Mouse (Mus musculus): Measurements from ENCODE around the gene Gm21028.
"Not testable (repeated sequence)": the region's sequence is repeated elsewhere in the genome, so short reads cannot be mapped to it uniquely, and the experiment has no call there.

DNA sequence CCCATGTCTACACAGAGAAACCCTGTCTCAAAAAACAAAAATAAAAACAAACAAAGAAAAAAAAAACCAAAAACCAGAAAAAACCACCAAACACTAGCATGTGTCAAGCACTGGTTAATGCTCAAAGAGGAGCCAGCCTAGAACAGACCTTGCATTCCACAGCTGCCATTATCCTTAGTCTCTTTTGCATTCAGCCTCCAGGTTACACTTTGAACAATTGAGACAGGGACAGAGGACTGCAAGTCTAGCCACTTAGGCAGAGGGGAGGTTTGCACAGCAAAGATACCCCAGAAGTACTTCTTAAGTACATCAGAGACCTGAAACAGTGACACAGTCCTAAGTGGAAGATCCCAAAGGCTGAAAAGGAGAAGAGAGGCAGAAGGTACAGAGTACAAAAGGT is 12.9 kb upstream of the Gm21028 start:
- TF ChIP-seq POLR2A (IDR thresholded peaks at IDR 0.05; ENCODE audit: control insufficient read depth, low read depth, low read length); CTCF (IDR thresholded peaks at IDR 0.05; ENCODE audit: control insufficient read depth, insufficient read depth, insufficient replicate concordance, low read depth, low read length): not testable (repeated sequence)
